Mouse (Mus musculus): Measurements from ENCODE around the gene St6galnac3. TPM values are rescaled to one million over a fixed set of nuclear protein-coding genes. Genes with fewer than 3 reads are reported as not detected.

St6galnac3 gene
- polyA plus RNA-seq, 1 experiment from 2014 or later, result 0.07 TPM

- no peak overlapping the region for H3K27ac ChIP-seq
- no peak overlapping the region for H3K4me3 ChIP-seq (ENCODE audit: inconsistent target)
- WGBS (ENCODE audit: missing documents), result 89% methylated on average over 5 of the region's 5 CpGs
- no peaks in the 10 kb centered on the region for H3K79me2 ChIP-seq (ENCODE audit: inconsistent target)
- H3K36me3 ChIP-seq (ENCODE audit: inconsistent target), result no peaks in the 10 kb centered on the region
Measured at GRCm38 (mm10) chr3:153261985-153262384, 463.0 kb downstream of the St6galnac3 start.

DNA sequence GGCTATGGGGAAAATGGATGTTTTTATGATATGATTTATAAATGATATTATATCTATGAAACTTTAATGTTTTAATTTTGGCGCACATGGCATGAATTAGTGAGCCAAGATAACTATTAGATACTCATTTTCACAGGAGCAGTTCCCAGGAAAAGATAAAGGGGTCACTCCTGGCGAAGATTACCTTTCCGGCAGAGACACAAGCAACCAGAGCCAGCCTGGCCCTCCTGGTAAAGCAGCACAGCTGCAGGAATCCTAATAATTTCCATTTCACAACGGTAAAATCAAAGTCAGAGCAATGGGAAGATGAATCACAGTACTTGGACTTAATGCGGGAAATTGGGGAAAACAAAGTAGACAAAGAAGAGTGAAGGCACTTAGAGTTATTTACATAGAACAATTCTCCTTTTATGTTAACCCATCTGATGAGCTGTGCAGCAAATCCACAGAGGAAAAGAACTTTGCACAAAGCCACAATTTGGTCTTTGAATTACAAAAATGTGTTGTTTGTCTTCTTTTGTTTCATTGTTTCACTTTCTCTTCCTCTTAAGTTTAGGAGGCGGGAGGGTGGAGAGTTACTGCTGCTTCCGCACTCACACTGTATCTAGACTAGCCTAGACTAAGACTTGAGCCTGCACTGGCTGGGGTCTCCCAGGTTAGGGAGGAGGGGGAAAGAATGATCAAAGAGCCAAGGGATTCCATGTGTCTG, 464.6 kb downstream of the St6galnac3 start:
- Histone ChIP-seq H3K36me3 (ENCODE audit: inconsistent target) (no peaks in the 10 kb centered on the region), H3K79me2 (ENCODE audit: inconsistent target) (no peaks in the 10 kb centered on the region), H3K4me3 (ENCODE audit: inconsistent target) (no peak overlapping the region), H3K27ac (peak overlapping the region; percentile 30; the same call in 1 of the 2 replicates)
- 57% methylated on average over 7 of the region's 7 CpGs for WGBS (ENCODE audit: missing documents)

DNA sequence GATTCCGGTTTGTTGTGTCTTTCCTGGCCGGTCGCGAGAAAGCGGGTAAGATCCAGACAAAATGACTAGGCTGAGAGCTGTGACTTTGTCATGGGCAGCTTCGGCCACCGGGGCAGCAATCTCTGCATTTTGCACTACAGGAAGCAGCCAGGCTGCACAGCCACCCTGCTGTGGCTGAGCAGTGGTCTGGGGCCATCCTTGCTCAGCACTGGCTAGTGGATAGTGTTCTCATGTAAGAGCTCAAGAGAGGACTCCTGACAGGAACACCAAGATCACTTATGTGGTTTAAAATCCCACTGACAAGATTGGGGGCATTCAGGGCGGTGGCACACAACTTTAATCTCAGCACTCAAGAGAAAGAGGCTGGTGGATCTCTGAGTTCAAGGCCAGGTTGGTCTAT, 469.1 kb downstream of the St6galnac3 start:
- Histone ChIP-seq H3K4me3 (ENCODE audit: inconsistent target) (no peak overlapping the region), H3K36me3 (ENCODE audit: inconsistent target) (no peaks in the 10 kb centered on the region), H3K27ac (no peak overlapping the region), H3K79me2 (ENCODE audit: inconsistent target) (no peaks in the 10 kb centered on the region)
- WGBS (ENCODE audit: missing documents), result 93% methylated on average over 8 of the region's 8 CpGs

DNA sequence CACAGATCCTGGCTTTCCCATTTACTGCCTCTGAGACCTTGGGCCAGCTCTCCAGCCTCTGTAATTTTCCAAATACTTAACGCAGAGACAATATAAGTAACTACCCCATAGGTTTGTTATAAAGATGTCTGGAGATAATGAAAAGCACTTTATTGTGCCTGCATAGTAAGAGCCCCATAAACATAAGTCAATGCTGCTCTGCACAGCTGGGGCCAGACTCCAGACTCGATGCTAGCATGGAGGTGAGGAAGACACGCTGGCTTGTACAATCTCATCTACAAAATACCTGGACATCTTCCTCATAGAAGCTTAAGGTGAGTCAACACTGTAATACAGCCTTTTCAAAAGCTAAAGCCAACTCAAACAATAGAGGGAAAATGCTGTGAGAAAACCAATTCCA, 473.3 kb downstream of the St6galnac3 start:
- WGBS (ENCODE audit: missing documents), result 90% methylated on average over 2 of the region's 3 CpGs
- H3K79me2 ChIP-seq (ENCODE audit: inconsistent target), result no peaks in the 10 kb centered on the region
- no peaks in the 10 kb centered on the region for H3K36me3 ChIP-seq (ENCODE audit: inconsistent target)
- no peak overlapping the region for H3K27ac ChIP-seq
- no peak overlapping the region for H3K4me3 ChIP-seq (ENCODE audit: inconsistent target)

DNA sequence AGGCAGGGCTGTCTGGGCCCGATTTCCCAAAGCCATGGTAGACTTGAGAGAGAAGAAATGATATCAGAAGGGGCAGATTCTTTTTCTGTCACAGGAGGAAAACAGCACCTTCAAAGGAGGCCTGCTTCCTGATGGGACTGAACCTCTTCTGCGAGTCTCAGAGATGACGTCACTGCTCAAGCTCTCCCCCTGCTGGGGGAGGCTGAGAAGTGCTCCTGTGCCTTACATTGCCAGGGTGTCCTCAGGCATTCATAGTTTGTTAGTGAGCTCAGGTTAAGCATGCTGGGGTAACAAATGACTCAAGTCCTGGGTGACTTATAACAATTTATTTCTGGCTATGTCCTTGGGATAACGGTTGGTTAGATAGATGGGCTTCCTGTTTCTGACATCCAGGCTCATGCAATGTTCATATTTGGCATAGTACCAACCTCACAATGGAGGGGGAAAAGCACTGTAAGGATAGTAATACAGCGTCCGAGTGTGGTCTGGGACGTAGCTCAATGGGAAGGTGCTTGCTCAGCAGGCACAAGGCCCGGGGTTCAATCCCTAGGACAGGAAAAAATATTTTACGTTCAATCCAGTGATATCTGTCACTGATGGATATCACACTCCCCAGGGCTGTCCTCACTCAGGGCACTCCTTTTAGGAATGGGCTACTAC, 474.2 kb downstream of the St6galnac3 start:
- WGBS (ENCODE audit: missing documents), result 29% methylated on average over 9 of the region's 9 CpGs
- H3K79me2 ChIP-seq (ENCODE audit: inconsistent target), result no peaks in the 10 kb centered on the region
- H3K27ac ChIP-seq, result no peak overlapping the region
- no peaks in the 10 kb centered on the region for H3K36me3 ChIP-seq (ENCODE audit: inconsistent target)
- no peak overlapping the region for H3K4me3 ChIP-seq (ENCODE audit: inconsistent target)

- Histone ChIP-seq H3K4me3 (ENCODE audit: inconsistent target) (no peak overlapping the region), H3K36me3 (ENCODE audit: inconsistent target) (no peaks in the 10 kb centered on the region), H3K27ac (no peak overlapping the region), H3K79me2 (ENCODE audit: inconsistent target) (no peaks in the 10 kb centered on the region)
- WGBS (ENCODE audit: missing documents), result 71% methylated on average over 2 of the region's 2 CpGs
Measured at GRCm38 (mm10) chr3:153248866-153249265, 476.1 kb downstream of the St6galnac3 start.

DNA sequence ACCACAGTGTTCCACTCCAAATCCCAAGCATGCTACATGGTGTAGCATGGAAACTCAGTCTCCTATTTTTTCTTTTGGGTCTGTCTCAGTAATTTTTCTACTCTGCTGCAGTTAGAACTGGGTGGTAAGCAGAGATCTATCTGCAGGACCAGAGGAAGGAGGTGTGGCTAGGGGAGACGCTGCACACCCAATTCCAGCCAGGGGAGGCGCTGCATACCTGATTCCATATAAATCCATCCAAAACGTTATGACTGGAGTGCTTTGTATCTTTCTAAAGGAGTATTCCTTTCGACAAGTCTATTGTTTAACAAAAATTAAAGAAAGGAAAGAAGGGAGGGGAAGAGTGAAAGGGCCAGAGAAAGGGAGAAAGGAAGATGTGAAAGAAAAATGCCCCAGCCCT, 476.9 kb downstream of the St6galnac3 start:
- Histone ChIP-seq H3K79me2 (ENCODE audit: inconsistent target) (no peaks in the 10 kb centered on the region), H3K36me3 (ENCODE audit: inconsistent target) (no peaks in the 10 kb centered on the region), H3K4me3 (ENCODE audit: inconsistent target) (no peak overlapping the region), H3K27ac (no peak overlapping the region)
- WGBS (ENCODE audit: missing documents), result 79% methylated on average over 4 of the region's 4 CpGs

- Histone ChIP-seq H3K27ac (no peak overlapping the region), H3K36me3 (ENCODE audit: inconsistent target) (no peaks in the 10 kb centered on the region), H3K79me2 (ENCODE audit: inconsistent target) (no peaks in the 10 kb centered on the region), H3K4me3 (ENCODE audit: inconsistent target) (no peak overlapping the region)
- 87% methylated on average over 5 of the region's 5 CpGs for WGBS (ENCODE audit: missing documents)
Measured at GRCm38 (mm10) chr3:153242524-153242923, 482.4 kb downstream of the St6galnac3 start.

GRCm38 (mm10) chr3:153241134-153241533, 483.8 kb downstream of the St6galnac3 start:
- Histone ChIP-seq H3K27ac (no peak overlapping the region), H3K36me3 (ENCODE audit: inconsistent target) (no peaks in the 10 kb centered on the region), H3K79me2 (ENCODE audit: inconsistent target) (no peaks in the 10 kb centered on the region), H3K4me3 (ENCODE audit: inconsistent target) (no peak overlapping the region)
- WGBS (ENCODE audit: missing documents), result 31% methylated on average over 4 of the region's 4 CpGs

DNA sequence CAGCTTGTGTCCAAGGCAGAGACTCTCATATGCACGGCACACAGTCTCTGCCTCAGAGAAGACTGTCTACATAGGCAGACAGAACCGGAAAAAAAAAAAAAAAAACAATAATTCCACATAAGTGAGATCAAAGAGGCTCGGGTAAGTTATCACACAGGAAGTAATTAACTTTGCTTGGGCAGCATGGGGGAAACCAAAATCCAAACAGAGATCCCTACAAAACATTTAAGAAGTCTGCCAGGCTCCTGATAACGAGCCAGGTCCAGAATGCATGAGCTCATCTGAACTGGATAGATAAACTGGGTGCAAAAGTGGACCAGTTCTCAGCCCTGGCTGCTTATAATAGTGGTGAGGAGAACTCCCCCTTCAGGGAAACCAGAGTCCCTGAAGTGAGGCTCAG, 484.6 kb downstream of the St6galnac3 start:
- Histone ChIP-seq H3K4me3 (ENCODE audit: inconsistent target) (no peak overlapping the region), H3K36me3 (ENCODE audit: inconsistent target) (no peaks in the 10 kb centered on the region), H3K79me2 (ENCODE audit: inconsistent target) (no peaks in the 10 kb centered on the region), H3K27ac (no peak overlapping the region)
- WGBS (ENCODE audit: missing documents), result 20% methylated on average over 4 of the region's 4 CpGs

GRCm38 (mm10) chr3:153238381-153238780, 486.6 kb downstream of the St6galnac3 start:
- no peaks in the 10 kb centered on the region for H3K79me2 ChIP-seq (ENCODE audit: inconsistent target)
- no peaks in the 10 kb centered on the region for H3K36me3 ChIP-seq (ENCODE audit: inconsistent target)
- WGBS (ENCODE audit: missing documents), result 89% methylated on average over 10 of the region's 10 CpGs
- no peak overlapping the region for H3K27ac ChIP-seq
- no peak overlapping the region for H3K4me3 ChIP-seq (ENCODE audit: inconsistent target)

GRCm38 (mm10) chr3:153236262-153236661, 488.7 kb downstream of the St6galnac3 start:
- H3K36me3 ChIP-seq (ENCODE audit: inconsistent target), result no peaks in the 10 kb centered on the region
- 97% methylated on average over 9 of the region's 9 CpGs for WGBS (ENCODE audit: missing documents)
- no peaks in the 10 kb centered on the region for H3K79me2 ChIP-seq (ENCODE audit: inconsistent target)
- H3K4me3 ChIP-seq (ENCODE audit: inconsistent target), result no peak overlapping the region
- H3K27ac ChIP-seq, result no peak overlapping the region

- 94% methylated on average over 10 of the region's 10 CpGs for WGBS (ENCODE audit: missing documents)
- no peaks in the 10 kb centered on the region for H3K79me2 ChIP-seq (ENCODE audit: inconsistent target)
- no peak overlapping the region for H3K4me3 ChIP-seq (ENCODE audit: inconsistent target)
- no peak overlapping the region for H3K27ac ChIP-seq
- no peaks in the 10 kb centered on the region for H3K36me3 ChIP-seq (ENCODE audit: inconsistent target)
Measured at GRCm38 (mm10) chr3:153222611-153223402, 502.2 kb downstream of the St6galnac3 start.

GRCm38 (mm10) chr3:153219391-153219790, 505.6 kb downstream of the St6galnac3 start:
- no peaks in the 10 kb centered on the region for H3K36me3 ChIP-seq (ENCODE audit: inconsistent target)
- WGBS (ENCODE audit: missing documents), result 75% methylated on average over 2 of the region's 2 CpGs
- no peak overlapping the region for H3K4me3 ChIP-seq (ENCODE audit: inconsistent target)
- no peak overlapping the region for H3K27ac ChIP-seq
- H3K79me2 ChIP-seq (ENCODE audit: inconsistent target), result no peaks in the 10 kb centered on the region

GRCm38 (mm10) chr3:153208186-153208585, 516.8 kb downstream of the St6galnac3 start:
- Histone ChIP-seq H3K36me3 (ENCODE audit: inconsistent target) (no peaks in the 10 kb centered on the region), H3K27ac (no peak overlapping the region), H3K79me2 (ENCODE audit: inconsistent target) (no peaks in the 10 kb centered on the region), H3K4me3 (ENCODE audit: inconsistent target) (no peak overlapping the region)
- whole genome bisulfite sequencing (ENCODE audit: missing documents), result 100% methylated on average over 1 of the region's 2 CpGs

Measured in macrophage (primary cell).